Mouse (Mus musculus): ENCODE results near the gene Tshr.

- no peak for TF ChIP-seq TAL1 (IDR thresholded peaks at IDR 0.05; ENCODE audit: low read length)
- no peak for TF ChIP-seq GATA1 (IDR thresholded peaks at IDR 0.05; ENCODE audit: low read length)
These were observed 97.9 kb downstream of the Tshr start for GRCm38 (mm10) chr12:91482195-91482733.

Measured in erythroblast, embryonic 14.5 days (primary cell).